Mouse (Mus musculus): ENCODE results near the gene Olfr90. TPM values are rescaled to one million over a fixed set of nuclear protein-coding genes. Genes with fewer than 3 reads are reported as not detected.
"Not testable (repeated sequence)": the region's sequence is repeated elsewhere in the genome, so short reads cannot be mapped to it uniquely, and the experiment has no call there.

Olfr90 gene
- not detected in 2 replicates for polyA plus RNA-seq (2015; fragmentation: Nextera tagmentation; extraction: Ambion mirVana)

DNA sequence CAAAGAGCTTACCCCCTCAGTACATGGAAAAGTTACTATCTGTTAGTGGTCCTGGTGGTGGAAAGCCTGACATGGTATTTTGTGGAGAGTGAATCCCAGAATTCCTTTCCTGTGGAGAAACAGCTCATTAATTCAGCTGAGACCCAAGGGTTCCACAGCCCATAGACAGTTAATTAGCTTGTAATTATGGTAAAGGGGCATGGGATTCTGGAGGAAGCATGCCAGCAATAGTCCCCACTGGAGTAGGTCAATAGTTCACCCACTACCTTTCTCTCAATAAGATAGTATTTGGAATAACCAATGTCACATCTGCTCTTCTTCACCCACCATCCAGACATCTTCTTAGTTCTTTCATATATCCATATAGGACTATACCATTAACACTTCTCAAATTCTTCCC, at the start of gene Olfr90:
Gene Olfr90, minus strand, starts transcription at position 101 of the 400 bp plus-strand sequence.
- Histone ChIP-seq H3K9ac (ENCODE audit: low read depth, low read length) (no peak within 1 kb of the TSS), H3K4me3 (ENCODE audit: low read depth, low read length) (no peak within 1 kb of the TSS), H3K9me3 (ENCODE audit: control insufficient read depth) (no peaks in the 10 kb centered on the region), H3K36me3 (ENCODE audit: control insufficient read depth, insufficient read depth) (no peaks in the 10 kb centered on the region), H3K27ac (ENCODE audit: low read depth, low read length) (no peak within 1 kb of the TSS), H3K27me3 (replicated peaks; ENCODE audit: control insufficient read depth, insufficient read depth, low read length) (no peaks in the 10 kb centered on the region), H3K4me2 (replicated peaks; ENCODE audit: low read depth) (no peak within 1 kb of the TSS), H3K4me1 (replicated peaks; ENCODE audit: control insufficient read depth, insufficient read depth, low read length) (no peaks in the 10 kb centered on the region)
- no peak for ATAC-seq
- TF ChIP-seq CTCF (IDR thresholded peaks at IDR 0.05; ENCODE audit: low read depth): no peak

GRCm38 (mm10) chr17:37131366-37131765, 43.1 kb upstream of the Olfr90 start:
- not testable (repeated sequence) for H3K4me1 ChIP-seq (replicated peaks; ENCODE audit: control insufficient read depth, insufficient read depth, low read length); H3K27me3 ChIP-seq (replicated peaks; ENCODE audit: control insufficient read depth, insufficient read depth, low read length); H3K27ac ChIP-seq (ENCODE audit: low read depth, low read length); H3K36me3 ChIP-seq (ENCODE audit: control insufficient read depth, insufficient read depth); H3K4me3 ChIP-seq (ENCODE audit: low read depth, low read length); H3K9ac ChIP-seq (ENCODE audit: low read depth, low read length); H3K9me3 ChIP-seq (ENCODE audit: control insufficient read depth); ATAC-seq; H3K4me2 ChIP-seq (replicated peaks; ENCODE audit: low read depth)
- 61% methylated on average over 4 of the region's 4 CpGs for WGBS

- no peak within 1 kb of the TSS for H3K27ac ChIP-seq (ENCODE audit: low read depth, low read length)
- H3K4me3 ChIP-seq (ENCODE audit: low read depth, low read length): no peak within 1 kb of the TSS
- no peak for ATAC-seq
- H3K36me3 ChIP-seq (ENCODE audit: control insufficient read depth, insufficient read depth): no peaks in the 10 kb centered on the region
- H3K27me3 ChIP-seq (replicated peaks; ENCODE audit: control insufficient read depth, insufficient read depth, low read length): no peaks in the 10 kb centered on the region
- H3K4me1 ChIP-seq (replicated peaks; ENCODE audit: control insufficient read depth, insufficient read depth, low read length): no peaks in the 10 kb centered on the region
- H3K9me3 ChIP-seq (ENCODE audit: control insufficient read depth): no peaks in the 10 kb centered on the region
- H3K9ac ChIP-seq (ENCODE audit: low read depth, low read length): no peak within 1 kb of the TSS
- TF ChIP-seq CTCF (IDR thresholded peaks at IDR 0.05; ENCODE audit: low read depth): no peak
- H3K4me2 ChIP-seq (replicated peaks; ENCODE audit: low read depth): no peak within 1 kb of the TSS
- 83% methylated on average over 2 of the region's 2 CpGs for WGBS
These were observed 31.7 kb upstream of the Olfr90 start, which contains the start of gene Olfr92 for GRCm38 (mm10) chr17:37119988-37120387. Gene Olfr92, minus strand, starts transcription at chr17:37120088.

- no peaks in the 10 kb centered on the region for H3K4me1 ChIP-seq (replicated peaks; ENCODE audit: control insufficient read depth, insufficient read depth, low read length)
- no peak within 1 kb of the TSS for H3K9ac ChIP-seq (ENCODE audit: low read depth, low read length)
- H3K36me3 ChIP-seq (ENCODE audit: control insufficient read depth, insufficient read depth): no peaks in the 10 kb centered on the region
- WGBS: 83% methylated on average over 1 of the region's 1 CpGs
- H3K9me3 ChIP-seq (ENCODE audit: control insufficient read depth): no peaks in the 10 kb centered on the region
- H3K4me3 ChIP-seq (ENCODE audit: low read depth, low read length): no peak within 1 kb of the TSS
- no peak within 1 kb of the TSS for H3K27ac ChIP-seq (ENCODE audit: low read depth, low read length)
- H3K27me3 ChIP-seq (replicated peaks; ENCODE audit: control insufficient read depth, insufficient read depth, low read length): no peaks in the 10 kb centered on the region
- no peak for TF ChIP-seq CTCF (IDR thresholded peaks at IDR 0.05; ENCODE audit: low read depth)
- H3K4me2 ChIP-seq (replicated peaks; ENCODE audit: low read depth): no peak within 1 kb of the TSS
- no peak for ATAC-seq
These were observed 9.9 kb upstream of the Olfr90 start, which contains the start of gene Olfr91 for GRCm38 (mm10) chr17:37098178-37098577. Gene Olfr91, minus strand, starts transcription at chr17:37098278.

- no peak for TF ChIP-seq CTCF (IDR thresholded peaks at IDR 0.05; ENCODE audit: low read depth)
- Histone ChIP-seq H3K27ac (ENCODE audit: low read depth, low read length) (no peak overlapping the region), H3K27me3 (replicated peaks; ENCODE audit: control insufficient read depth, insufficient read depth, low read length) (no peaks in the 10 kb centered on the region), H3K9me3 (ENCODE audit: control insufficient read depth) (no peaks in the 10 kb centered on the region), H3K4me3 (ENCODE audit: low read depth, low read length) (no peak overlapping the region), H3K36me3 (ENCODE audit: control insufficient read depth, insufficient read depth) (no peaks in the 10 kb centered on the region), H3K9ac (ENCODE audit: low read depth, low read length) (no peak overlapping the region), H3K4me2 (replicated peaks; ENCODE audit: low read depth) (no peak overlapping the region), H3K4me1 (replicated peaks; ENCODE audit: control insufficient read depth, insufficient read depth, low read length) (no peaks in the 10 kb centered on the region)
- ATAC-seq: no peak
- WGBS: 83% methylated on average over 5 of the region's 5 CpGs
These were observed 5.0 kb upstream of the Olfr90 start for GRCm38 (mm10) chr17:37093289-37093688.

GRCm38 (mm10) chr17:37092198-37092597, 3.9 kb upstream of the Olfr90 start:
- TF ChIP-seq CTCF (IDR thresholded peaks at IDR 0.05; ENCODE audit: low read depth): no peak
- Histone ChIP-seq H3K4me2 (replicated peaks; ENCODE audit: low read depth) (no peak overlapping the region), H3K4me3 (ENCODE audit: low read depth, low read length) (no peak overlapping the region), H3K9me3 (ENCODE audit: control insufficient read depth) (no peaks in the 10 kb centered on the region), H3K27ac (ENCODE audit: low read depth, low read length) (no peak overlapping the region), H3K36me3 (ENCODE audit: control insufficient read depth, insufficient read depth) (no peaks in the 10 kb centered on the region), H3K4me1 (replicated peaks; ENCODE audit: control insufficient read depth, insufficient read depth, low read length) (no peaks in the 10 kb centered on the region), H3K27me3 (replicated peaks; ENCODE audit: control insufficient read depth, insufficient read depth, low read length) (no peaks in the 10 kb centered on the region), H3K9ac (ENCODE audit: low read depth, low read length) (no peak overlapping the region)
- no peak for ATAC-seq
- 69% methylated on average over 1 of the region's 1 CpGs for WGBS

DNA sequence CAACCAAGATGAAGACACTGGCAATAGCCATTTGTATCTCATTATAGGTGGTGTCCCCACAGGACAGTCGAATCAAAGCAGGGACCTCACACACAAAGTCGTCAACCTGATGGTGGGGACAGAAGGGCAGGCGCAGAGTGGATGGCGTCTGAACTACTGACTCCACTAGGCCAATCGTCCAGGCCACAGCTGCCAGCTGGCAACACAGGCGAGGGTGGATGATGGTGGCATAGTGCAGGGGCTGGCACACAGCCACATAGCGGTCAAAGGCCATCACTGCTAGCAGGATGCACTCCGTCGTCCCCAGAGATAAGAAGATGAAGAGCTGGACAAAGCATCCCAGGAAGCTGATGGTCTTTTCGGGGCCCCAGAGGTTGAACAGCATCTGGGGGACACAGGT, 2.8 kb downstream of the Olfr90 start:
- no peak for TF ChIP-seq CTCF (IDR thresholded peaks at IDR 0.05; ENCODE audit: low read depth)
- Histone ChIP-seq H3K27me3 (replicated peaks; ENCODE audit: control insufficient read depth, insufficient read depth, low read length) (no peaks in the 10 kb centered on the region), H3K9me3 (ENCODE audit: control insufficient read depth) (no peaks in the 10 kb centered on the region), H3K9ac (ENCODE audit: low read depth, low read length) (no peak overlapping the region), H3K36me3 (ENCODE audit: control insufficient read depth, insufficient read depth) (no peaks in the 10 kb centered on the region), H3K4me1 (replicated peaks; ENCODE audit: control insufficient read depth, insufficient read depth, low read length) (no peaks in the 10 kb centered on the region), H3K4me3 (ENCODE audit: low read depth, low read length) (no peak overlapping the region), H3K4me2 (replicated peaks; ENCODE audit: low read depth) (no peak overlapping the region), H3K27ac (ENCODE audit: low read depth, low read length) (no peak overlapping the region)
- no peak for ATAC-seq
- 73% methylated on average over 10 of the region's 10 CpGs for WGBS
